Mouse (Mus musculus): ENCODE results near the gene C3ar1. TPM values are rescaled to one million over a fixed set of nuclear protein-coding genes. Genes with fewer than 3 reads are reported as not detected.

The C3ar1 gene
- total and polyA plus RNA-seq, 3 experiments, result 0.89 to 4.7 (median 1.4) TPM

- TF ChIP-seq RAD21 (IDR thresholded peaks at IDR 0.05; ENCODE audit: low read depth, low read length) (no peak), CHD1 (IDR thresholded peaks at IDR 0.05; ENCODE audit: low read depth, low read length) (no peak), MAX (IDR thresholded peaks at IDR 0.05; ENCODE audit: low read length) (no peak; the same call in 1 of the 2 replicates), USF1 (IDR thresholded peaks at IDR 0.05; ENCODE audit: low read depth, low read length) (no peak), HCFC1 (IDR thresholded peaks at IDR 0.05; ENCODE audit: low read depth, low read length) (peak; percentile 90), ZKSCAN1 (IDR thresholded peaks at IDR 0.05; ENCODE audit: borderline replicate concordance, low read depth, low read length) (no peak)
These were observed 45.2 kb downstream of the C3ar1 start (continued) for GRCm38 (mm10) chr6:122810615-122811279.

- Histone ChIP-seq H3K36me3 (replicated peaks in 1 of 2; ENCODE audit: control insufficient read depth in 1 of 2, insufficient read depth in 1 of 2, low read length in 1 of 2) (peaks cover 0 to 8% of the 10 kb centered on the region in 2 experiments), H3K27ac (ENCODE audit: insufficient read depth, low read depth) (peak overlapping the region; percentile 99), H3K4me2 (ENCODE audit: insufficient read depth, low read depth, poor library complexity, severe bottlenecking) (peak overlapping the region; percentile 79), H3K4me1 (ENCODE audit: control insufficient read depth in 1 of 2, insufficient read depth in 2 of 2) (peaks cover 2 to 27% of the 10 kb centered on the region in 2 experiments; a peak in 2 of 4 replicates), H3K9me3 (replicated peaks; ENCODE audit: low read length) (no peaks in the 10 kb centered on the region), H3K27me3 (replicated peaks) (no peaks in the 10 kb centered on the region), H3K79me2 (replicated peaks; ENCODE audit: control insufficient read depth, extremely low read depth, insufficient read depth, poor library complexity, severe bottlenecking) (no peaks in the 10 kb centered on the region), H3K9ac (ENCODE audit: insufficient read depth, low read depth) (peak overlapping the region; percentile 96), H3K4me3 (replicated peaks in 1 of 3; ENCODE audit: low read depth in 2 of 3, low read length in 2 of 3, poor library complexity in 1 of 3) (peak overlapping the region; percentile 69 to 89 (median 79))
- in situ Hi-C loops (cut with MboI; ENCODE audit: low pct_ligation_motif_present, low pct_unique_long_range_greater_than_20kb, low sequenced_read_pairs), result no loop called here
- dilution Hi-C loops (cut with MboI; ENCODE audit: extremely low pct_ligation_motif_present, extremely low pct_unique_long_range_greater_than_20kb, low sequenced_read_pairs), result no loop called here
- DNase-seq (ENCODE audit: extremely low read depth), result peak; percentile 76
- peak; percentile 71; the same call in 1 of the 2 replicates for TF ChIP-seq MEF2A (IDR thresholded peaks at IDR 0.05; ENCODE audit: borderline replicate concordance, low read depth, low read length)
- no peak for TF ChIP-seq ZC3H11A (IDR thresholded peaks at IDR 0.05; ENCODE audit: low read depth, low read length)
- TF ChIP-seq GABPA (IDR thresholded peaks at IDR 0.05; ENCODE audit: insufficient replicate concordance, low read depth, low read length), result no peak
- TF ChIP-seq RCOR1 (conservative IDR thresholded peaks at IDR 0.05; ENCODE audit: low read depth, low read length), result no peak
- TF ChIP-seq JUN (IDR thresholded peaks at IDR 0.05; ENCODE audit: insufficient read depth, low read depth, low read length), result peak; percentile 54
- no peak for TF ChIP-seq ELF1 (IDR thresholded peaks at IDR 0.05; ENCODE audit: low read depth, low read length)
- TF ChIP-seq KAT2A (IDR thresholded peaks at IDR 0.05; ENCODE audit: insufficient replicate concordance, low read length), result no peak
- no peak for TF ChIP-seq POLR2AphosphoS2 (IDR thresholded peaks at IDR 0.05; ENCODE audit: low read depth, low read length)
- TF ChIP-seq MAX (IDR thresholded peaks at IDR 0.05; ENCODE audit: low read length), result no peak
- no peak for TF ChIP-seq USF2 (conservative IDR thresholded peaks at IDR 0.05; ENCODE audit: low read depth, low read length)
- no peak for TF ChIP-seq MAFK (IDR thresholded peaks at IDR 0.05; ENCODE audit: insufficient replicate concordance, low read length)
- no peak for TF ChIP-seq NELFE (IDR thresholded peaks at IDR 0.05; ENCODE audit: low read depth, low read length)
- TF ChIP-seq POLR2A (IDR thresholded peaks at IDR 0.05; ENCODE audit: low read depth, low read length), result no peak
- 0 out of 2 replicates have a peak, but pooled peaks have one; percentile 32 for TF ChIP-seq BHLHE40 (IDR thresholded peaks at IDR 0.05; ENCODE audit: low read depth, low read length)
- no peak for TF ChIP-seq PAX5 (IDR thresholded peaks at IDR 0.05; ENCODE audit: low read length)
- peak; percentile 40; the same call in 1 of the 2 replicates for TF ChIP-seq IRF4 (IDR thresholded peaks at IDR 0.05; ENCODE audit: low read depth, low read length)
- no peak for TF ChIP-seq TBP (conservative IDR thresholded peaks at IDR 0.05; ENCODE audit: low read depth, low read length)
- no peak for TF ChIP-seq MXI1 (IDR thresholded peaks at IDR 0.05; ENCODE audit: low read depth, low read length)
- no peak for TF ChIP-seq TCF12 (IDR thresholded peaks at IDR 0.05; ENCODE audit: low read depth, low read length)
- TF ChIP-seq ETS1 (conservative IDR thresholded peaks at IDR 0.05; ENCODE audit: low read depth, low read length), result no peak
- TF ChIP-seq ZNF384 (IDR thresholded peaks at IDR 0.05; ENCODE audit: low read depth, low read length), result peak; percentile 91
- no peak for TF ChIP-seq HCFC1 (IDR thresholded peaks at IDR 0.05; ENCODE audit: low read depth, low read length)
- TF ChIP-seq USF1 (IDR thresholded peaks at IDR 0.05; ENCODE audit: low read depth, low read length), result no peak
- no peak for TF ChIP-seq ZMIZ1 (IDR thresholded peaks at IDR 0.05; ENCODE audit: low read depth, low read length)
- peak; percentile 52; the same call in 1 of the 2 replicates for TF ChIP-seq CHD2 (IDR thresholded peaks at IDR 0.05; ENCODE audit: low read length)
- TF ChIP-seq E2F4 (IDR thresholded peaks at IDR 0.05; ENCODE audit: insufficient replicate concordance, low read depth, low read length), result no peak
- TF ChIP-seq CTCF (conservative IDR thresholded peaks at IDR 0.05 in 1 of 2, IDR thresholded peaks at IDR 0.05 in 1 of 2; ENCODE audit: low read depth in 2 of 2, low read length in 2 of 2), result no peak
- no peak for TF ChIP-seq MYC (IDR thresholded peaks at IDR 0.05; ENCODE audit: low read depth, low read length)
- TF ChIP-seq EP300 (IDR thresholded peaks at IDR 0.05; ENCODE audit: low read length), result peak; percentile 57
- no peak for TF ChIP-seq SMC3 (IDR thresholded peaks at IDR 0.05; ENCODE audit: low read depth, low read length)
- TF ChIP-seq JUND (conservative IDR thresholded peaks at IDR 0.05; ENCODE audit: low read depth, low read length), result no peak
- TF ChIP-seq ZKSCAN1 (IDR thresholded peaks at IDR 0.05; ENCODE audit: borderline replicate concordance, low read depth, low read length), result no peak
- no peak for TF ChIP-seq SIN3A (IDR thresholded peaks at IDR 0.05; ENCODE audit: low read length)
- TF ChIP-seq MAZ (IDR thresholded peaks at IDR 0.05; ENCODE audit: low read depth, low read length), result no peak
These were observed 45.8 kb downstream of the C3ar1 start for GRCm38 (mm10) chr6:122810022-122810614.

Data from CH12.LX (cell line).